Mouse (Mus musculus): ENCODE data around the gene Spag9.

DNA sequence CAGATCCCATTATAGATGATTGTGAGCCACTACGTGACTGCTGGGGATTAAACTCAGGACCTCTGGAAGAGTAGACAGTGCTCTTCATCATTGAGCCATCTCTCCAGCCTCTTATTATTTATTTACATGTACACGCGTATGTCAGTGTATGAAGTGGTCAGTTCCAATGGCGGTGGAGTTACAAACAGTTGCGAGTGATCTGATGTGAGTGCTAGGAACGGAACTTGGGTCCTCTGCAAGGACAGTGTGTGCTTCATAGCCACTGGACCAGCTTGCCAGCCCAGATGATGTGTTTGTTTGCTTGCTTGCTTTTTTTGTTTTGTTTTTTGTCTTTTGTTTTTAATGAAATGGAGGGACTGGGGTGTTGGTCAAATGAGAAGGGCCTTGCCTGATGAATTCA is 26.7 kb upstream of the Spag9 start:
- no peak for TF ChIP-seq CTCF (IDR thresholded peaks at IDR 0.05; ENCODE audit: low read depth, low read length)
- TF ChIP-seq POLR2A (IDR thresholded peaks at IDR 0.05; ENCODE audit: extremely low read depth, insufficient read depth, low read length): no peak

All from liver, adult 2 months (tissue).